Mouse (Mus musculus): ENCODE data around the gene Slc30a7. TPM values are rescaled to one million over a fixed set of nuclear protein-coding genes. Genes with fewer than 3 reads are reported as not detected.

Gene Slc30a7
- total and polyA plus RNA-seq, 3 experiments: 15.0 to 38.9 (median 25.3) TPM

GRCm38 (mm10) chr3:116019136-116019535 is 11.9 kb upstream of the Slc30a7 start:
- Histone ChIP-seq H3K36me3 (replicated peaks in 1 of 2; ENCODE audit: control insufficient read depth in 1 of 2, insufficient read depth in 1 of 2, low read length in 1 of 2) (peaks cover 2 to 14% of the 10 kb centered on the region in 2 experiments), H3K9me3 (replicated peaks; ENCODE audit: low read length) (no peaks in the 10 kb centered on the region), H3K4me2 (ENCODE audit: insufficient read depth, low read depth, poor library complexity, severe bottlenecking) (no peak overlapping the region), H3K4me3 (replicated peaks in 1 of 3; ENCODE audit: low read depth in 2 of 3, low read length in 2 of 3, poor library complexity in 1 of 3) (no peak overlapping the region), H3K27me3 (replicated peaks) (no peaks in the 10 kb centered on the region), H3K79me2 (replicated peaks; ENCODE audit: control insufficient read depth, extremely low read depth, insufficient read depth, poor library complexity, severe bottlenecking) (no peaks in the 10 kb centered on the region), H3K27ac (ENCODE audit: insufficient read depth, low read depth) (no peak overlapping the region), H3K4me1 (ENCODE audit: control insufficient read depth in 1 of 2, insufficient read depth in 2 of 2) (peaks cover 0 to 23% of the 10 kb centered on the region in 2 experiments; a peak in 2 of 4 replicates), H3K9ac (ENCODE audit: insufficient read depth, low read depth) (no peak overlapping the region)
- no peak for DNase-seq (ENCODE audit: extremely low read depth)
- dilution Hi-C loops (cut with MboI; ENCODE audit: extremely low pct_ligation_motif_present, extremely low pct_unique_long_range_greater_than_20kb, low sequenced_read_pairs): no loop called here
- in situ Hi-C loops (cut with MboI; ENCODE audit: low pct_ligation_motif_present, low pct_unique_long_range_greater_than_20kb, low sequenced_read_pairs): no loop called here
- TF ChIP-seq TCF12 (IDR thresholded peaks at IDR 0.05; ENCODE audit: low read depth, low read length): no peak
- no peak for TF ChIP-seq ZC3H11A (IDR thresholded peaks at IDR 0.05; ENCODE audit: low read depth, low read length)
- TF ChIP-seq POLR2A (IDR thresholded peaks at IDR 0.05; ENCODE audit: low read depth, low read length): no peak
- no peak for TF ChIP-seq CHD1 (IDR thresholded peaks at IDR 0.05; ENCODE audit: low read depth, low read length)
- no peak for TF ChIP-seq NELFE (IDR thresholded peaks at IDR 0.05; ENCODE audit: low read depth, low read length)
- TF ChIP-seq PAX5 (IDR thresholded peaks at IDR 0.05; ENCODE audit: low read length): no peak

- H3K27ac ChIP-seq (ENCODE audit: insufficient read depth, low read depth): no peak overlapping the region
- H3K4me1 ChIP-seq (ENCODE audit: control insufficient read depth in 1 of 2, insufficient read depth in 2 of 2): peaks cover 0 to 23% of the 10 kb centered on the region in 2 experiments; a peak in 2 of 4 replicates
- peaks cover 0 to 12% of the 10 kb centered on the region in 2 experiments for H3K36me3 ChIP-seq (replicated peaks in 1 of 2; ENCODE audit: control insufficient read depth in 1 of 2, insufficient read depth in 1 of 2, low read length in 1 of 2)
- DNase-seq (ENCODE audit: extremely low read depth): no peak
- H3K4me3 ChIP-seq (replicated peaks in 1 of 3; ENCODE audit: low read depth in 2 of 3, low read length in 2 of 3, poor library complexity in 1 of 3): no peak overlapping the region
- no peaks in the 10 kb centered on the region for H3K27me3 ChIP-seq (replicated peaks)
- H3K9me3 ChIP-seq (replicated peaks; ENCODE audit: low read length): no peaks in the 10 kb centered on the region
- H3K9ac ChIP-seq (ENCODE audit: insufficient read depth, low read depth): no peak overlapping the region
- no peak overlapping the region for H3K4me2 ChIP-seq (ENCODE audit: insufficient read depth, low read depth, poor library complexity, severe bottlenecking)
- H3K79me2 ChIP-seq (replicated peaks; ENCODE audit: control insufficient read depth, extremely low read depth, insufficient read depth, poor library complexity, severe bottlenecking): no peaks in the 10 kb centered on the region
- TF ChIP-seq SIN3A (IDR thresholded peaks at IDR 0.05; ENCODE audit: low read length) (no peak), RCOR1 (conservative IDR thresholded peaks at IDR 0.05; ENCODE audit: low read depth, low read length) (no peak), ZNF384 (IDR thresholded peaks at IDR 0.05; ENCODE audit: low read depth, low read length) (no peak), USF1 (IDR thresholded peaks at IDR 0.05; ENCODE audit: low read depth, low read length) (no peak), E2F4 (IDR thresholded peaks at IDR 0.05; ENCODE audit: insufficient replicate concordance, low read depth, low read length) (no peak), JUND (conservative IDR thresholded peaks at IDR 0.05; ENCODE audit: low read depth, low read length) (no peak)
- in situ Hi-C loops (cut with MboI; ENCODE audit: low pct_ligation_motif_present, low pct_unique_long_range_greater_than_20kb, low sequenced_read_pairs) (no loop called here), dilution Hi-C loops (cut with MboI; ENCODE audit: extremely low pct_ligation_motif_present, extremely low pct_unique_long_range_greater_than_20kb, low sequenced_read_pairs) (no loop called here)
Measured at GRCm38 (mm10) chr3:116018606-116019005, 11.4 kb upstream of the Slc30a7 start.

- Histone ChIP-seq H3K36me3 (replicated peaks in 1 of 2; ENCODE audit: control insufficient read depth in 1 of 2, insufficient read depth in 1 of 2, low read length in 1 of 2) (peaks cover 0 to 21% of the 10 kb centered on the region in 2 experiments), H3K27ac (ENCODE audit: insufficient read depth, low read depth) (no peak overlapping the region), H3K9me3 (replicated peaks; ENCODE audit: low read length) (no peaks in the 10 kb centered on the region), H3K4me2 (ENCODE audit: insufficient read depth, low read depth, poor library complexity, severe bottlenecking) (no peak overlapping the region), H3K9ac (ENCODE audit: insufficient read depth, low read depth) (no peak overlapping the region), H3K79me2 (replicated peaks; ENCODE audit: control insufficient read depth, extremely low read depth, insufficient read depth, poor library complexity, severe bottlenecking) (no peaks in the 10 kb centered on the region), H3K4me1 (ENCODE audit: control insufficient read depth in 1 of 2, insufficient read depth in 2 of 2) (peaks cover 0 to 23% of the 10 kb centered on the region in 2 experiments; a peak in 2 of 4 replicates), H3K27me3 (replicated peaks) (no peaks in the 10 kb centered on the region), H3K4me3 (replicated peaks in 1 of 3; ENCODE audit: low read depth in 2 of 3, low read length in 2 of 3, poor library complexity in 1 of 3) (no peak overlapping the region)
- TF ChIP-seq MAX (IDR thresholded peaks at IDR 0.05; ENCODE audit: low read length) (no peak), MXI1 (IDR thresholded peaks at IDR 0.05; ENCODE audit: low read depth, low read length) (no peak), ZC3H11A (IDR thresholded peaks at IDR 0.05; ENCODE audit: low read depth, low read length) (no peak), USF1 (IDR thresholded peaks at IDR 0.05; ENCODE audit: low read depth, low read length) (no peak), UBTF (IDR thresholded peaks at IDR 0.05; ENCODE audit: low read depth, low read length) (no peak), CTCF (conservative IDR thresholded peaks at IDR 0.05 in 1 of 2, IDR thresholded peaks at IDR 0.05 in 1 of 2; ENCODE audit: low read depth in 2 of 2, low read length in 2 of 2) (no peak), MAZ (IDR thresholded peaks at IDR 0.05; ENCODE audit: low read depth, low read length) (no peak), RCOR1 (conservative IDR thresholded peaks at IDR 0.05; ENCODE audit: low read depth, low read length) (no peak), ZNF384 (IDR thresholded peaks at IDR 0.05; ENCODE audit: low read depth, low read length) (no peak), ETS1 (conservative IDR thresholded peaks at IDR 0.05; ENCODE audit: low read depth, low read length) (no peak), SIN3A (IDR thresholded peaks at IDR 0.05; ENCODE audit: low read length) (no peak), KAT2A (IDR thresholded peaks at IDR 0.05; ENCODE audit: insufficient replicate concordance, low read length) (no peak)
- in situ Hi-C loops (cut with MboI; ENCODE audit: low pct_ligation_motif_present, low pct_unique_long_range_greater_than_20kb, low sequenced_read_pairs): no loop called here
- no peak for DNase-seq (ENCODE audit: extremely low read depth)
- dilution Hi-C loops (cut with MboI; ENCODE audit: extremely low pct_ligation_motif_present, extremely low pct_unique_long_range_greater_than_20kb, low sequenced_read_pairs): no loop called here
Measured at GRCm38 (mm10) chr3:116016116-116016515, 8.9 kb upstream of the Slc30a7 start.
